Mouse (Mus musculus) spleen, postnatal 36 days (tissue): ENCODE measurements around the gene Btbd9.

Experiments
- DNase-seq, 2 experiments: peaks; one replicate each; pipeline ENCODE4 v3.0.0; 2022; ENCODE audit warnings: low spot score in 2 of 2, mixed read lengths in 1 of 2

Btbd9 gene

GRCm38 (mm10) chr17:30243540-30243939 lies 332.7 kb downstream of the Btbd9 start:
- no peak for DNase-seq

GRCm38 (mm10) chr17:30242647-30243046 lies 333.6 kb downstream of the Btbd9 start:
- DNase-seq: no peak

DNA sequence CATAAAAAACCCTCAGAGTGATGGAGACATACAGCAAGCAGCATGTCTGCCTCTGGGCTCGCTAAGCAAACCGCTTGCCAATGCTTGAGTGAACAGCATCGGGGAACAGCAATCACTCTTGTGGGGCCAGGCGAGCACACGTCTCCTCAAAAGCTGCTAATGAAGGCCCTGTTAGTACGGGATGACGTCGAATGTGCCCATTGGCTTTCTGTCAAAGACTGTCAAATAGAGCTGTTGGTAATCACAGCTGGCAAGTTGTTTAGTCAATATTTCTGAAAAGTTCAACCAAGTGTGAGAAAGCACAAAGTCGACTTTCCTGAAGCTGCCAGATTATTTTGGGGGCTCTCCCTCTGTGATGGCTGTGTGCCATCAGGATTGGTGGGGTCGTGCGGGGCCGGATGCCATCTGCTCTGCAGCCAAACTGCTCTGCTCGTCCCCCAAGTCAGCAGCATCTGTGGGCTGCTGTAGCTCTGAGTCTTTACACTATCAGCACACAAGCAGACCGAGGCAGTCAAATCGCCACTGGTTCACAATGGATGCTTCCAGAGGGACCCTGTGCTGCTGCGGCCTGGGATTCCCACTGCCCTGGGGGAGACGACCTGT lies 334.5 kb downstream of the Btbd9 start:
- no peak for DNase-seq

GRCm38 (mm10) chr17:30241061-30241460 lies 335.2 kb downstream of the Btbd9 start:
- no peak for DNase-seq

- no peak for DNase-seq
Measured at GRCm38 (mm10) chr17:30240659-30241058, 335.6 kb downstream of the Btbd9 start.

DNA sequence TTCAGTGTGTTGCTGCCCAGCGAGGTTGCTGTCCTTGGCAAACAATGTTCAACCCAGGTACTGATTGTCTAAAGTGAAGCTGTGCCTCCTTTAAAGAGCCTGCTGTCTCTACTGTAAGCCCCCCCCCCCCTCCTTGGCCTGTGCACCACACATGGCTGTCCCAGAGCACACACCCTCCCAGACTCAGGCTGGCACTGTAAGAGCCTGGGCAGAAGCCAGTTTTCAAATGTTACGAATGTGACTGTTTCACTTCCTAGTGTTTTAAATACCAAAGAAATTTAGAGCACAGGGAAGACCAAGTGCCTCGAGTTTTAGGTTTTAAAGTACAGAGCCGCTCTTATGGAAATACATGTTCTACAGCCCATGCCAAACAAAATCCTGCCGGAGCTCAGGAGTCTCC lies 336.8 kb downstream of the Btbd9 start:
- DNase-seq: no peak

DNA sequence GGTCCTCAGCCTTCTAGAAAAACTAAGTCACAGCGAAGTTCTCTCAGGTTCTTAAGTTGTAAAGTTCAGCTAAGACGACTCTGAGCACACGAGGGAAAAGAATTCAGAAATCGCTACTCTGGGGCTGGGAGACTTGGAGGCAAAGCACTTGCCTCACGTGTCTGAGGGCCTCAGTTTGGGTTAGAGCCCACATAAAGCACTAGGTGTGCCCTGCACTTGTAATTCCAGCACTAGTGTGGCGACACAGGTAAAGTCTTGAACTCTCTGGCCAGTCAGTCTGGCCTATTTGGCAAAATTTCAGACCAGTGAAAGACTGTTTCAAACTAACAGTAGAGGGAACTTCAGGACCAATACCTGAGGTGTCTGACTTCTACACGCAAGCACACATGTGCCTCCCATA lies 338.7 kb downstream of the Btbd9 start:
- no peak for DNase-seq

DNA sequence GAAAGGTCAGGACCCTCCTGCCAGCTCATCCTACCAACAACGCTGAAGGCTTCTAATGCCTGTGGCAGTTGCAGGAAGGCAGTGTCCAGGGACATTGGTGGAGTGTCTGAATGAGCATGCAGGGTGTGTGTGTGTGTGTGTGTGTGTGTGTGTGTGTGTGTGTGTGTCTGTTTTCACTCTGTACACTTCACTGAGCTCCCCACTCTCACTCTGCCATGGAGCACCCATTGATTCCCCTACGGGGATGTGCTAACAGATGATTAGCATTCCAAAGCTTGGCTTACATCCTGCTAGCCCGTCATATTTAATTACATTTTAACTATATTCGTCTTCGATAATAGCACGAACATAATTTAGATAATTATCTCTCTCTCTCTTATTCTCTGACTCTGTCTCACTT lies 339.7 kb downstream of the Btbd9 start:
- no peak for DNase-seq

- DNase-seq: no peak
Measured at GRCm38 (mm10) chr17:30235380-30235779, 340.9 kb downstream of the Btbd9 start.

DNA sequence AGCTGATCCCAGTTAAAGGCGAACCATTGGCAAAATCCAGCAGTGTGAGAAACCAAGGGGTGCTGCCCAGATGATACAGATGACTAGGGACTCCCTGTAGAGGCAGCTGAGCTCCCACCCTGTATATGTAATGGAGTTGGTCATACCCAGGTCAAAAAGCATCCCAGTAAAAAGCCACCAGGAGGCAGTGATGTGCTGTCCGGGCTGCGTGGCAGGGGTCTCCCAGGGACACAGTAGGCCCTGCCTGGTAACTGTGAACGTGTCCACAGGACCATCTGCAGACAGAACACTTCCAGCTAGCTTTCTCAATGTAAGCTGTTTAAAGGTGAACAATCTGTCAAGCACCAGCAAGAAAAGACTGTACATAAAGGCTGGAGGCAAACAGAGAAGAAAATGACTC lies 343.6 kb downstream of the Btbd9 start:
- no peak for DNase-seq

DNA sequence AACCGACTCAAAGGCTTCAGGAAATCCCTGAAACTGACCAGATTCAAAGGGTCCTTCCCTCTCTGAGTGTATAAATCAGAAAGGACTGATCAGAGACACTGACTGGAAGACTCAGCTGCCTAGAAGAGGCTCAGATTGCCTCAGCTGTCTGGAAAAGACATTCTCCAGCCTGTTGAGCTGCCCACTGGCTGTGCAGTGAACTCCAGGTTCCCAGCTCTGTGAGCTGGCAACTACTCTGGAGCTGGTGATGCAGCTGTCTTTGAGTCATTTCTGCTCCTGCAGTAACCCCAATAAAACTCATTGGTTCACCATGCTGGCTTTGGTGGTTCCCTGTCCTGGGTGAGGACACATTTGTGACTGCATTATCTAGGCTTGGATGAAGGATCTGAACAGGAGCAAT lies 344.8 kb downstream of the Btbd9 start:
- DNase-seq: no peak

- no peak for DNase-seq
Measured at GRCm38 (mm10) chr17:30230428-30230827, 345.9 kb downstream of the Btbd9 start.

DNA sequence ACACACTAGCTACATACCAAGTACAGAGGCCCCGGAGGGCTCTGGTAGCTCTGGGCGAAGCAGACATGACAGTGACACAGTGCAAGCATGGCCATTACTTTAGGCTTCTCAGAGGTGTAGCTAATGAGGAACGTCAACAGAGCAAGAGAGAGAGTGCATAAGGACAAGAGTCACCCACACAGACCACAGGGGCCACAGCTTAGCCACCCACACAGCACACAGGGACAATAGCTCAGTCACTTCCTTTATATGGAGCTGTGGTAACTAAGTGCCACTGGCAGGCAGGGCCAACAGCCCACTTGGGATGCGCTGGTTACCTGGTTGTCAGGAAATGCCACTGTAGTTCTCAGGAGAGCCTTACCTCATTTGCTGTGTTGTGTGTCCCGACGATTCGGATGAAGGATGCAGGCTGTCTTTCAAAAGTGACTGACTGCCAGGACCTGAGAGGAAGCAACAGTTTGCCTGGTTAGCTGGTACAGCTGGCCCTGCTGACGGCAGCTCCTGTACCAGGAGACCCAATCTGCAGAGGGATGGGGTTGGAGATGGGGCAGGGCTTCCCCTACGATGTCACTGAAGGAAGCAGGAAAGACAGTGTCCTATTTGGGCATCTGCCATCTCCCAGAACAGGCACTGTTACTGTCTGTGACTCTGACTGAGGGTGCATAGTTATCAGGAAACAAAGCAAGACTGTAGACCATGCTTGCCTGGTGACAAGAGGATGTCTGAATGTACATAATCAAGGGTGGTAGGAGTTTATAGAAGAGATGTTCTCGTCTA lies 347.7 kb downstream of the Btbd9 start:
- DNase-seq: no peak

- DNase-seq: no peak
Measured at GRCm38 (mm10) chr17:30225030-30225740, 351.1 kb downstream of the Btbd9 start.

DNA sequence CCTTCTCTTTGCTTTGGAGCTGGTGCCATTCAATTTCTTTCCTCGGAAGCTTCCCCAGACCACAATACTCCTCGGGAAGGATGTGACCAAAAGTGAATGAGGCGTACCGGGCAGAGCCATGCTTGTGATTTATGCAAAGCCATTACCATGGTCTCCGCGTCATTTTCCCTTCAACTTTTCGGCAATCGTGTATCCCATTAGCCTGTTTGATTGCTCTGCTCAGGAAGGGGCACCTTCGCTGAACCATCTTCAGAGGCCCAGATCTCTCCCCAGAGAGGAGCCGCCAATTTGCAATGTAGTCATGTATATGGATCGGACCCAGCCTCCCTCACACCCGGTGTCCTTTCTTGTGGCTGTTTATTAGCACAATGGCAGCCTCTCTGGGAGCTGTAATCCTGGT lies 353.5 kb downstream of the Btbd9 start:
- DNase-seq: no peak

- no peak for DNase-seq
Measured at GRCm38 (mm10) chr17:30222361-30222760, 353.9 kb downstream of the Btbd9 start.

DNA sequence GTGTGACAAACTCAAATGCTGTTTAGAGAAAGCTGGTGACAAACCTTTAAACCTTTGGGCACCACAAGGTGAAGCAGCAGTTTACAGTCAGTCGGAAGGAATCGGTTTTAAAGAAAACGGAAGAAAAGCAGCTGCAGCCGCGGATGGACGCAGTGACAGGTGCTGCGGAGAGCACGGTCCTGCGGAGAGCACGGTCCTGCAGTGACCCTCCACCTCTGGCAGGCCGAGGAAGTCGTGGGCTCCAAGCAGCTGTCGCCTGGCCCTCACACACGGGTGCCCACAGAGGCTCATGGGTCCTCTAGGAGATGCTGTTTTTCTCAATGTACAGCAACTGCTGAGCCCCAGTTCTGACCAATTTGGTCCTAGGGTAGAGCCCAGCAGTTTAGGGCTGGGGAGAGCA lies 354.6 kb downstream of the Btbd9 start:
- DNase-seq: no peak

GRCm38 (mm10) chr17:30215741-30216140 lies 360.5 kb downstream of the Btbd9 start:
- no peak for DNase-seq

GRCm38 (mm10) chr17:30214393-30214792 lies 361.9 kb downstream of the Btbd9 start:
- no peak for DNase-seq

- DNase-seq: no peak
Measured at GRCm38 (mm10) chr17:30213371-30213770, 362.9 kb downstream of the Btbd9 start.

DNA sequence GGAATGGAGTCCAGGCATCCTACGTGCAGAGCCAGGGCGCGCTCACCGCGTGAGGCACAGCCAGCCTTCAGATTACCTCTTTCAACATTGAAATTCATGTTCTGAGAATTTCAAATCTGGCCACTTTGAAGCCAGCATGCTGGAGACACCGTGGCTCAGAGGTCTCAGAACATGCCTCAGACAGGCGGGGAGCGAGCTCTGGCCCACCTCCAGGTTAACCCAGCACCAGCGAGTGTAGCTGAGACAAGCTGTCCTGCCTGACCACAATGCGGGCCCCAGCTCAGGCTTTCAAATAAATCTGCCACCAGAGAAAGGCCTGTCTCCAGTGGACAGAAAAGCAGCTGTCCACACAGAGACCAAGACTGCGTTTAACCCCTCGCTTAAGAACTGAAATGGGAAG lies 363.6 kb downstream of the Btbd9 start:
- DNase-seq: no peak

- no peak for DNase-seq
Measured at GRCm38 (mm10) chr17:30210936-30211335, 365.4 kb downstream of the Btbd9 start.

- DNase-seq: no peak
Measured at GRCm38 (mm10) chr17:30210262-30210661, 366.0 kb downstream of the Btbd9 start.
